ENCODE assay signal across 15 mouse cellular contexts in genomic region chr7:126655695-126656094, GRCm38 (mm10). TPM values are rescaled to one million over a fixed set of nuclear protein-coding genes. Genes with fewer than 3 reads are reported as not detected.
A peak's percentile ranks its signal among the peaks of the same experiment; 100 is the strongest.
DNase-seq lines count a peak whose midpoint lies in the region; ATAC-seq lines count a peak whose summit lies in the region.
"Had no signal": no experiment of that assay in that cellular context is flagged by ENCODE, and none has a peak within 500 bp of the region (broad histone marks: within the 10 kb centered on the region; RNA-seq: fewer than 3 reads in every experiment).

No protein-coding gene starts in this region.

- peak overlapping the region; percentile 36 for H3K27ac ChIP-seq in kidney, embryonic 16.5 days (ENCODE audit: low read length)
- H3K27ac ChIP-seq: embryonic facial prominence, embryonic 15.5 days; limb, embryonic 13.5 days had no signal

- no peaks in the 10 kb centered on the region for H3K9me3 ChIP-seq in kidney, embryonic 16.5 days (ENCODE audit: low read length)
- H3K9me3 ChIP-seq: embryonic facial prominence, embryonic 15.5 days; limb, embryonic 13.5 days had no signal

- no peak overlapping the region for H3K9ac ChIP-seq in kidney, embryonic 16.5 days (replicated peaks; ENCODE audit: low read length)
- H3K9ac ChIP-seq: embryonic facial prominence, embryonic 15.5 days; forebrain, postnatal 0 days; limb, embryonic 13.5 days had no signal

- no peak overlapping the region for H3K4me3 ChIP-seq in kidney, embryonic 16.5 days (ENCODE audit: low read length)
- H3K4me3 ChIP-seq: embryonic facial prominence, embryonic 15.5 days; limb, embryonic 13.5 days had no signal

- WGBS in kidney, embryonic 16.5 days, result 75% methylated on average over 3 of the region's 3 CpGs

- no peaks in the 10 kb centered on the region for H3K27me3 ChIP-seq in kidney, embryonic 16.5 days (ENCODE audit: insufficient read depth, low read length)
- H3K27me3 ChIP-seq: embryonic facial prominence, embryonic 15.5 days; limb, embryonic 13.5 days had no signal

- no peak overlapping the region for H3K4me2 ChIP-seq in kidney, embryonic 16.5 days (replicated peaks; ENCODE audit: low read depth, low read length)
- H3K4me2 ChIP-seq: embryonic facial prominence, embryonic 15.5 days; limb, embryonic 13.5 days had no signal

- no peak for DNase-seq in kidney, adult 11 months
- peak; percentile 20 to 49 for DNase-seq in CD8-positive naive resting alpha-beta T cell, adult 2 months (ENCODE audit: low read depth in 2 of 2, low spot score in 2 of 2)
- DNase-seq in ovary, adult 18-20 months (ENCODE audit: low spot score), result no peak
- no peak for DNase-seq in Muller cell, postnatal 12 days (ENCODE audit: inconsistent ontology term)
- DNase-seq in cerebellum, adult 11 months, result no peak
- DNase-seq: adrenal gland, adult 8-10 months; cerebellum, adult 8-10 months; forebrain, postnatal 0 days; midbrain, embryonic 14.5 days had no signal

- ATAC-seq in kidney, embryonic 16.5 days (ENCODE audit: low FRiP score, low TSS enrichment), result no peak
- peak; percentile 88 for ATAC-seq in inflammation-experienced regulatory T-cells, adult 6 months
- peak; percentile 76 for ATAC-seq in monocyte, adult 5-6 weeks (replicated peaks; ENCODE audit: insufficient number of reproducible peaks, low FRiP score, low TSS enrichment, poor library complexity, severe bottlenecking)
- ATAC-seq: forebrain, postnatal 0 days; intestine, embryonic 16.5 days had no signal

- H3K4me1 ChIP-seq in kidney, embryonic 16.5 days (ENCODE audit: insufficient read depth, low read length), result no peaks in the 10 kb centered on the region
- H3K4me1 ChIP-seq: embryonic facial prominence, embryonic 15.5 days; limb, embryonic 13.5 days had no signal

- H3K36me3 ChIP-seq in kidney, embryonic 16.5 days (ENCODE audit: insufficient read depth, low read length), result no peaks in the 10 kb centered on the region
- H3K36me3 ChIP-seq: embryonic facial prominence, embryonic 15.5 days; limb, embryonic 13.5 days had no signal

RNA-seq across cellular contexts. Expression of gene Sgf29, which starts 6.6 kb away (rescaled TPM):
- polyA plus RNA-seq in kidney, embryonic 16.5 days (2015; fragmentation: Nextera tagmentation; extraction: Ambion mirVana), result 50.7 and 57.2 TPM in 2 replicates
- 100 to 1,000 TPM in 1 of 3 experiments, 10 to 100 TPM in 2; 46.5 to 103 (median 70.1) TPM for polyA plus RNA-seq in inflammation-experienced regulatory T-cells, adult 6 months (2017; shearing (Covaris generic))
- total RNA-seq in monocyte, adult 5-6 weeks (2017), result 37.5 to 42.9 TPM (median 42.9 TPM) in 3 replicates

RNA-seq across cellular contexts. Expression of gene Sult1a1, which starts 20.5 kb away (rescaled TPM):
- polyA plus RNA-seq in kidney, embryonic 16.5 days (2015; fragmentation: Nextera tagmentation; extraction: Ambion mirVana), result 9.1 and 9.4 TPM in 2 replicates
- under 1 TPM in 1 of 3 experiments, not detected in 2; 0.65 TPM for polyA plus RNA-seq in inflammation-experienced regulatory T-cells, adult 6 months (2017; shearing (Covaris generic))
- 1.2 to 4.9 TPM in 2 of 3 replicates, not detected in the other for total RNA-seq in monocyte, adult 5-6 weeks (2017)

RNA-seq across cellular contexts. Expression of gene Nupr1, which starts 25.0 kb away (rescaled TPM):
- polyA plus RNA-seq in kidney, embryonic 16.5 days (2015; fragmentation: Nextera tagmentation; extraction: Ambion mirVana), result 6.8 and 9.5 TPM in 2 replicates
- 1 to 10 TPM in 1 of 3 experiments, not detected in 2; 2.2 TPM for polyA plus RNA-seq in inflammation-experienced regulatory T-cells, adult 6 months (2017; shearing (Covaris generic))
- total RNA-seq in monocyte, adult 5-6 weeks (2017), result 212 to 314 TPM (median 272 TPM) in 3 replicates

RNA-seq across cellular contexts. Expression of gene Bola2, which starts 39.5 kb away (rescaled TPM):
- polyA plus RNA-seq in kidney, embryonic 16.5 days (2015; fragmentation: Nextera tagmentation; extraction: Ambion mirVana), result 119 and 122 TPM in 2 replicates
- 100 to 1,000 TPM in 2 of 3 experiments, 10 to 100 TPM in 1; 89.3 to 196 (median 149) TPM for polyA plus RNA-seq in inflammation-experienced regulatory T-cells, adult 6 months (2017; shearing (Covaris generic))
- total RNA-seq in monocyte, adult 5-6 weeks (2017), result 68.4 to 80.5 TPM (median 78.3 TPM) in 3 replicates

RNA-seq across cellular contexts. Expression of gene Slx1b, which starts 39.9 kb away (rescaled TPM):
- 9.5 and 12.3 TPM in 2 replicates for polyA plus RNA-seq in kidney, embryonic 16.5 days (2015; fragmentation: Nextera tagmentation; extraction: Ambion mirVana)
- 10 to 100 TPM; 11.7 to 18.2 (median 13.3) TPM for polyA plus RNA-seq in inflammation-experienced regulatory T-cells, adult 6 months (2017; shearing (Covaris generic))
- total RNA-seq in monocyte, adult 5-6 weeks (2017), result 3.0 to 6.2 TPM (median 6.1 TPM) in 3 replicates

Comparison
In these comparisons a context has a peak if more than half of its experiments do, and no peak if none do; other contexts are left out.
1. DNase-seq: peak in CD8-positive naive resting alpha-beta T cell, adult 2 months (2 of 2); none in kidney, adult 11 months (single experiment), ovary, adult 18-20 months (single experiment), Muller cell, postnatal 12 days (single experiment) and cerebellum, adult 11 months (single experiment).